Mouse (Mus musculus): ENCODE results near the gene Gm21874. TPM values are rescaled to one million over a fixed set of nuclear protein-coding genes. Genes with fewer than 3 reads are reported as not detected.
"Not testable (repeated sequence)": the region's sequence is repeated elsewhere in the genome, so short reads cannot be mapped to it uniquely, and the experiment has no call there.

Gene Gm21874
- total RNA-seq (2021), result not detected
- long read RNA-seq, experiment 1, result 0 reads
- long read RNA-seq, experiment 2, result 0 reads

DNA sequence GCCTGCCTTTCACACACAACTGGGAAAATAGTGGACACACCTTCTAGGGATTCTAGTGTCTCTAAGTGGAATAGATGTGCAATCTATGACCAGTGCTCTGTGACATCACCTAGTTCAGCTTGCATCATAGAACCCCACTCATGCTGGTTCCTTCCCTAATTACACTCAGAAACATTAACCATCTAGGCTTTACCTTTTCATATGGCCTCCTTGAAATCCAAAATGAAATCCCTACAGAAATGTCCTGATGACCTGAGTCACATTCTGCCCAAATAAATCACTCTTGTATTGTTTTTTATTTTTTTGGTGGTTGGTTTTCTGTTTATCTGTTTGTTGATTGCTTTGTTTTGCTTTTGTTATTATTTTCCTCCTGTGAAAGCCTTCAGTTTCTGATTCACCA, at the start of gene Gm21874:
Gene Gm21874 (minus strand): TSS at position 101 of the 400 bp plus-strand sequence.
- not testable (repeated sequence) for DNase-seq

Other genes with a start within 250 kb of the Gm21874 start
- gene Gm21721, start 214.0 kb downstream of the Gm21874 start, total RNA-seq (2021), result not detected
- not detected for gene Gm21812, start 69.0 kb downstream of the Gm21874 start, total RNA-seq (2021)